ENCODE assay signal across 13 mouse cellular contexts in genomic region chr6:42309816-42310378, GRCm38 (mm10). TPM values are rescaled to one million over a fixed set of nuclear protein-coding genes. Genes with fewer than 3 reads are reported as not detected.
DNase-seq lines count a peak whose midpoint lies in the region; TF ChIP-seq lines count a peak whose summit lies in the region.
"Had no signal": no experiment of that assay in that cellular context is flagged by ENCODE, and none has a peak within 500 bp of the region (broad histone marks: within the 10 kb centered on the region; RNA-seq: fewer than 3 reads in every experiment).

No protein-coding gene starts in this region.

- no peaks in the 10 kb centered on the region for H3K27me3 ChIP-seq in heart, adult 2 months (ENCODE audit: control insufficient read depth, insufficient read depth, low read length)
- H3K27me3 ChIP-seq: heart, embryonic 15.5 days; lung, embryonic 15.5 days; Patski had no signal

- no peaks in the 10 kb centered on the region for H3K36me3 ChIP-seq in heart, adult 2 months (ENCODE audit: control insufficient read depth, insufficient read depth, low read length)
- H3K36me3 ChIP-seq: lung, embryonic 15.5 days had no signal

- no peak overlapping the region for H3K4me3 ChIP-seq in heart, adult 2 months
- H3K4me3 ChIP-seq: heart, embryonic 15.5 days; lung, embryonic 15.5 days had no signal

- intact Hi-C loops in heart, adult 2 months (cut with DNase I): loop anchor here (10.0 kb wide), 1 partner anchor 275 kb away; no protein-coding TSS in a partner anchor

- TF ChIP-seq POLR2A in heart, adult 2 months (IDR thresholded peaks at IDR 0.05; ENCODE audit: insufficient read depth, low read depth, low read length): no peak
- TF ChIP-seq POLR2A in brain, embryonic 14.5 days (IDR thresholded peaks at IDR 0.05; ENCODE audit: borderline replicate concordance, extremely low read depth, insufficient read depth, insufficient read length, poor library complexity, severe bottlenecking): no peak

- peak; percentile 38 for TF ChIP-seq CTCF in heart, adult 2 months (IDR thresholded peaks at IDR 0.05)
- TF ChIP-seq CTCF in brain, embryonic 14.5 days (IDR thresholded peaks at IDR 0.05; ENCODE audit: borderline replicate concordance, extremely low read depth, insufficient read depth, insufficient read length): no peak

- DNase-seq in heart, adult 2 months: no peak
- DNase-seq in heart, adult 18-20 months: no peak
- DNase-seq in lung, postnatal 36 days: peak; percentile 15
- DNase-seq in lung, postnatal 25 days (ENCODE audit: low spot score): no peak
- DNase-seq in brain, embryonic 14.5 days (ENCODE audit: low read depth): peak; percentile 13
- peak; percentile 7 for DNase-seq in kidney, postnatal 14 days
- DNase-seq in yolk sac, embryonic 10.5 days (ENCODE audit: low spot score): no peak
- DNase-seq in urinary bladder, adult 2 months (ENCODE audit: low spot score): no peak

- no peak overlapping the region for H3K9ac ChIP-seq in heart, adult 2 months (ENCODE audit: low read depth, low read length)
- H3K9ac ChIP-seq: heart, embryonic 15.5 days; lung, embryonic 15.5 days had no signal

- no peak for TF ChIP-seq EP300 in heart, adult 2 months (IDR thresholded peaks at IDR 0.05; ENCODE audit: insufficient read depth, low read depth, low read length)

- no peaks in the 10 kb centered on the region for H3K79me2 ChIP-seq in heart, adult 2 months (replicated peaks; ENCODE audit: control insufficient read depth, insufficient read depth, low read length)

- WGBS in heart, adult 2 months: 55% methylated on average over 8 of the region's 8 CpGs

- H3K4me1 ChIP-seq in heart, adult 2 months (ENCODE audit: control insufficient read depth, insufficient read depth, low read length): no peaks in the 10 kb centered on the region
- H3K4me1 ChIP-seq: heart, embryonic 15.5 days; lung, embryonic 15.5 days had no signal

- H3K27ac ChIP-seq in heart, adult 2 months: no peak overlapping the region
- H3K27ac ChIP-seq: heart, embryonic 15.5 days; lung, embryonic 15.5 days had no signal

RNA-seq across cellular contexts. Expression of gene Fam131b, which starts 14.5 kb away (rescaled TPM):
- total RNA-seq in heart, adult 2 months (2021): under 1 TPM; 0.60 to 0.61 TPM
- polyA plus RNA-seq in heart, adult 2 months (2012; rRNA removed): 0.82 and 0.88 TPM in 2 replicates
- under 1 TPM; 0.35 to 0.44 TPM for total RNA-seq in heart, adult 18-20 months (2021)
- polyA plus RNA-seq in brain, embryonic 14.5 days (2012; rRNA removed): 30.9 and 37.9 TPM in 2 replicates
- 0.63 and 0.92 TPM in 2 replicates for polyA plus RNA-seq in urinary bladder, adult 2 months (2012; rRNA removed)

RNA-seq across cellular contexts. Expression of gene Clcn1, which starts 23.4 kb away (rescaled TPM):
- 1 to 10 TPM; 4.3 to 4.9 TPM for total RNA-seq in heart, adult 2 months (2021)
- 12.1 and 20.9 TPM in 2 replicates for polyA plus RNA-seq in heart, adult 2 months (2012; rRNA removed)
- 1 to 10 TPM; 3.7 to 4.7 TPM for total RNA-seq in heart, adult 18-20 months (2021)
- 11.0 and 12.0 TPM in 2 replicates for polyA plus RNA-seq in brain, embryonic 14.5 days (2012; rRNA removed)
- polyA plus RNA-seq in urinary bladder, adult 2 months (2012; rRNA removed): 0.21 and 0.35 TPM in 2 replicates

RNA-seq across cellular contexts. Expression of gene Zyx, which starts 39.5 kb away (rescaled TPM):
- total RNA-seq in heart, adult 2 months (2021): 10 to 100 TPM; 45.8 to 60.2 TPM
- 77.7 and 110 TPM in 2 replicates for polyA plus RNA-seq in heart, adult 2 months (2012; rRNA removed)
- total RNA-seq in heart, adult 18-20 months (2021): 10 to 100 TPM; 50.2 to 51.8 TPM
- polyA plus RNA-seq in brain, embryonic 14.5 days (2012; rRNA removed): 59.5 and 76.3 TPM in 2 replicates
- 124 and 140 TPM in 2 replicates for polyA plus RNA-seq in urinary bladder, adult 2 months (2012; rRNA removed)

RNA-seq across cellular contexts. Expression of gene Casp2, which starts 45.1 kb away (rescaled TPM):
- total RNA-seq in heart, adult 2 months (2021): 10 to 100 TPM in 1 of 2 experiments, 1 to 10 TPM in 1; 7.5 to 12.2 TPM
- 12.1 and 18.6 TPM in 2 replicates for polyA plus RNA-seq in heart, adult 2 months (2012; rRNA removed)
- 10 to 100 TPM; 11.0 to 13.7 TPM for total RNA-seq in heart, adult 18-20 months (2021)
- 76.1 and 101 TPM in 2 replicates for polyA plus RNA-seq in brain, embryonic 14.5 days (2012; rRNA removed)
- 32.0 and 35.1 TPM in 2 replicates for polyA plus RNA-seq in urinary bladder, adult 2 months (2012; rRNA removed)

RNA-seq across cellular contexts. Expression of gene Tmem139, which starts 48.1 kb away (rescaled TPM):
- total RNA-seq in heart, adult 2 months (2021): under 1 TPM in 1 of 2 experiments, not detected in 1; 0.21 TPM
- polyA plus RNA-seq in heart, adult 2 months (2012; rRNA removed): 0.15 and 0.33 TPM in 2 replicates
- total RNA-seq in heart, adult 18-20 months (2021): under 1 TPM in 1 of 2 experiments, not detected in 1; 0.33 TPM
- polyA plus RNA-seq in brain, embryonic 14.5 days (2012; rRNA removed): 0.14 TPM in 1 of 2 replicates, not detected in the other
- 2.5 and 3.1 TPM in 2 replicates for polyA plus RNA-seq in urinary bladder, adult 2 months (2012; rRNA removed)
- total RNA-seq: layer of hippocampus, postnatal 25 days had no signal
- polyA plus RNA-seq: forebrain, embryonic 11.5 days had no signal

Comparison
In these comparisons a context has a peak if more than half of its experiments do, and no peak if none do; other contexts are left out.
1. DNase-seq: peak in lung, postnatal 36 days (single experiment), brain, embryonic 14.5 days (single experiment) and kidney, postnatal 14 days (single experiment); none in heart, adult 2 months (0 of 2), heart, adult 18-20 months (0 of 2), lung, postnatal 25 days (single experiment), yolk sac, embryonic 10.5 days (single experiment) and urinary bladder, adult 2 months (single experiment).
2. RNA of gene Fam131b, which starts 14.5 kb away (polyA plus RNA-seq): 30.9 to 37.9 TPM in brain, embryonic 14.5 days; 0.63 to 0.92 TPM in urinary bladder, adult 2 months and 0.82 to 0.88 TPM in heart, adult 2 months; every median in the first group is over 10 times any median in the second.